Mouse (Mus musculus) heart, embryonic 12.5 days (tissue): ENCODE measurements at regions not wholly inside any gene's neighbourhood (a gene's known extent, or its start where the extent isn't known, plus 50 kb on each side); places are given as distances from the start of the nearest gene placed in this dataset.

Experiments used
- ATAC-seq: fragments of 200-750 bp; cut with Nextera tagmentation; 2 replicates; pipeline ENCODE4 v1.8.0; 2017; ENCODE audit warnings: moderate TSS enrichment, moderate library complexity; ENCODE audit not compliant: insufficient number of reproducible peaks, low FRiP score
- H3K27ac ChIP-seq: fragments of 300-500 bp; sonication (generic); 2 replicates; pipeline ENCODE4 v1.5.1; 2016; ENCODE audit warnings: mild to moderate bottlenecking, moderate library complexity; ENCODE audit not compliant: poor library complexity, severe bottlenecking
- H3K27me3 ChIP-seq: fragments of 300-500 bp; sonication (generic); replicated peaks from 2 replicates; pipeline ENCODE4 v1.6.1; 2016; ENCODE audit warnings: mild to moderate bottlenecking, moderate library complexity
- H3K36me3 ChIP-seq: fragments of 300-500 bp; sonication (generic); 2 replicates; pipeline ENCODE4 v1.6.1; 2016; ENCODE audit warnings: mild to moderate bottlenecking, moderate library complexity
- H3K4me1 ChIP-seq: fragments of 300-500 bp; sonication (generic); replicated peaks from 2 replicates; pipeline ENCODE4 v1.6.1; 2016; ENCODE audit warnings: mild to moderate bottlenecking
- H3K4me2 ChIP-seq: fragments of 300-500 bp; sonication (generic); 2 replicates; pipeline ENCODE4 v1.6.1; 2016; ENCODE audit warnings: mild to moderate bottlenecking, moderate library complexity
- H3K4me3 ChIP-seq: fragments of 300-500 bp; sonication (generic); 2 replicates; pipeline ENCODE4 v1.5.1; 2016; ENCODE audit warnings: mild to moderate bottlenecking
- H3K9ac ChIP-seq: fragments of 300-500 bp; sonication (generic); 2 replicates; pipeline ENCODE4 v1.6.1; 2016; ENCODE audit warnings: mild to moderate bottlenecking, moderate library complexity
- H3K9me3 ChIP-seq: fragments of 300-500 bp; sonication (generic); replicated peaks from 2 replicates; pipeline ENCODE4 v1.6.1; 2016; ENCODE audit warnings: mild to moderate bottlenecking, moderate library complexity
- WGBS: fragments of 180-500 bp; shearing (Covaris S2); methylation state at CpG from one replicate; pipeline ENCODE4 v1.1.7; 2016; 5-methylcytosine and 5-hydroxymethylcytosine counted together

DNA sequence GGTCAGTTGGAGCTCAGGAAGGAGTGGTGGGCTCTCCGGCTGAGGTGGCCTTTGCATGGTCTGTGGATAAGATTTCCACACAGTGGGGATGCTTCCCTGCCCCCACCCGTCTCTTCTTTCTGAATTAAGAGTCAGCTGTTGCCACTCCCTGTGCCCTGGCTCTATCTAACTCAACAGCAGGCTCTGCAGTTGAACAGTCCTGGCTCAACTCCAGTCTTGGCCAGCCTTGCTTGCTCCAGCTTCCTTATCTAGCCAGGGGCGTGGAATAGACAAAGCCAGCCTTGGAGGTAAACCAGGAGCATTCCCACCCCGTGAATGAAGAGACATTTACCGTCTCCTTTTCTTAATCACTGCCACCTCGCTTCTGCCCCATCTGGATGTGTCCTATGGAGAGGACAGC, 89.7 kb downstream of the Mn1 start:
- H3K4me2 ChIP-seq: peak overlapping the region; percentile 22
- peaks cover 48% of the 10 kb centered on the region for H3K4me1 ChIP-seq
- no peaks in the 10 kb centered on the region for H3K9me3 ChIP-seq

DNA sequence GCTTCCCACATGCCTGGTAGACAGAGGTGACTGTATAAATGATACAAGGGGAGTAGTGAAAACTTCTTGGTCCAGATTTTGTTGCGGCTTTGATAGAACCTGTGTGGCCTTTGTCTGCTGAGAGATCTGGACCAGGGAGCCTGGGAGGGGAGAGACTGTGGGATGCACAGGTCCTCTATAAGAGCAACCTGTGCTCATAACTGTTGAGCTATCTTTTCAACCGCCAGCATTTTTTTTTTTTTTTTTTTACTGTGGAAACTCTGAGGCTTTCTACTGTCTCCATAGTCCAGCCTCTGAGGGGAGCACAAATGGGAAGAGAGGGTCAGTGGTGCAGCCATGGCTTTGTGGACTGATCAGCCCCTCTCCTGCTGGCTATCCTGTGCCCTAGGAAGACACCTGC, 90.2 kb downstream of the Mn1 start:
- Histone ChIP-seq H3K9ac (no peak overlapping the region), H3K27ac (peak overlapping the region; percentile 81), H3K9me3 (no peaks in the 10 kb centered on the region), H3K4me2 (no peak overlapping the region), H3K27me3 (no peaks in the 10 kb centered on the region), H3K36me3 (no peaks in the 10 kb centered on the region), H3K4me3 (no peak overlapping the region), H3K4me1 (peaks cover 50% of the 10 kb centered on the region)
- ATAC-seq: no peak
- WGBS: 76% methylated on average over 2 of the region's 2 CpGs

More for the DNA sequence above, 89.7 kb downstream of the Mn1 start:
- H3K27ac ChIP-seq: peak overlapping the region; percentile 81
- no peak overlapping the region for H3K4me3 ChIP-seq
- H3K27me3 ChIP-seq: no peaks in the 10 kb centered on the region
- H3K9ac ChIP-seq: no peak overlapping the region
- ATAC-seq: peak; percentile 62
- WGBS: 18% methylated on average over 6 of the region's 6 CpGs
- no peaks in the 10 kb centered on the region for H3K36me3 ChIP-seq

DNA sequence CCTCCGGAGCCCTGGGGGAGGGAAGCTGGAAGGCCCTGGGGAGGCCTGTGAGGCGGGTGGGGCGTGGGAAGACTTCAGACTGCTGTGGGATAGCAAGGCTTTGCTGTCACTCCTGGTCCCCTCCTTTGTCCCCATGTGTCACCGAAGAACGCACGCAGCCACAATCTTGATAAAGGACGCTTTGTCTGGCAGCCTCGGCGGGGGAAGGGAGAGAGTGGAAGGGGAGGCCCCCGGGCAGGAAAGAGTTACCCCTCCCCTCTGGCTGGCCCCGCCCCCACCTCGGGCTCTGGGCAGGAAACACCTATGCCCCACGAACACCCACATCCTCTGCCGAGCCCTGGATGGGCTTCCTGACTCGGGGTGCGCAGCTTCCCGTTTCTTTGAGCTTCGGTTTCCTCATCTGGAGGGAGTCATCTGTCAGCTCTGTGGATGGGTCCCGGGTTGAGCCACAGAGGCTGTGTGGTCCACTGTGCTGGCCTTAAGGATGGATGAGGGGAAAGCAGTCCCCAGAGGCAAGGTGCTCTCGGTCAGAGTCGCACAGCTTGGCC, 91.9 kb downstream of the Mn1 start:
- Histone ChIP-seq H3K4me2 (peak overlapping the region; percentile 62), H3K4me1 (peaks cover 62% of the 10 kb centered on the region), H3K27me3 (no peaks in the 10 kb centered on the region; the same call in 1 of the 2 replicates), H3K9ac (peak overlapping the region; percentile 29), H3K27ac (peak overlapping the region; percentile 58), H3K4me3 (peak overlapping the region; percentile 25), H3K36me3 (no peaks in the 10 kb centered on the region), H3K9me3 (no peaks in the 10 kb centered on the region)
- WGBS: under 1% methylated on average over 21 of the region's 21 CpGs
- peak; percentile 54 for ATAC-seq

DNA sequence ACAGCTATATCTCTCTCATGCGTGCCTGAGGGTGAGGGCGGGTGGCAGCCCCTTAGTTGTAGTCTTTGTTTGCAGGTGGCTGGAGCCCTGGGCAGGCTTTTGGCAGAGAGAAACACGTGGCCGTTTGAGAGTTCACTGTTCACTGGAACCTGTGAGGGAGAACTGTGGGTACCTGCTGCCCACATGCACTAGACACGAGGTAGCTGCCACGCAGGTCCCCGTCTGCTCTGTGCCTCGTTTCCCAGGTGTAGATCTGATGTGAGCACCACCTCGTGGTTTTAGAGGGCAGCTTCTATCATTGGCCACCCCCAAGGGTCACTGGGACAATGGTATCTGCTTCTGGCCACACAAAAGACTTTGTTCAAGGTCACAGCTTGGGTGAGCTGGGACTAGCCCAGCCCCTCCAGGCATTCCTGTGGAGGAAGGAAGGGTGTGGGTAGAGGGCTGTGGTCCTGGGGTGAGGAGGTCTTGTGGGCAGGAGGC, 92.5 kb downstream of the Mn1 start:
- ATAC-seq: peak; percentile 34
- 5% methylated on average over 9 of the region's 9 CpGs for WGBS
- peaks cover 67% of the 10 kb centered on the region for H3K4me1 ChIP-seq

DNA sequence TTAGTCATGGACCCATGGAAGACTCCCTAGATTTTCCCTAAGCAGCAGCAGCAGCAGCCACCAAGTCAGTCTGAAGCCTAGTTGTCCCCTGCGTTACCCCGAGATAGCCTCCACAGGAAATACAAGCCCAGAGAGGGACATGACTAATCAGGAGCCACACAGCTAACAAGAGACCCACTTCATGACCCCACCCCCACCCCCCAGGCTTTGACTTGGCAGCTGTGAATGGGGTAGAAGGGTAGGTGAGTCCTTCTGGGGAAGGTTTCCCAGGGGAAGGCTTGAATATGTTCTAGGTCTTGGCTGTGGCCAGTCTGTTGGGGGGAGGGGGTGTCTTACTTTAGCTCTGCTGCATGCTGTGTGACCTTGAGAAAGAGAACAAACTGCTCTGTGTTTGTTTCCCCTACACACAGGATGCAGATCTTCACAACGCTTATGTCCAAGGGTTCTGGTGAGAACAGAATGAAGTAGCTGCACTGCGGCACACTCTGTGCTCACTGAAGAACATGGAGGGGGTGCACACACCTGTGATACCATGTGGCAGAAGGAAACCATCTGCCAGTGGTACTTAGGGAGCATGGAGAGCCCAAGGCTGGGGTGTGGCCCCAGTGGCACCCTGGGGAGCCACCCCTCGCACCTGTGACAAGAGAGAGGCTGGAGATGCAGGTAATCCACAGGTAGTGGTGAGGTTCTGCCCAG, 93.2 kb downstream of the Mn1 start:
- Histone ChIP-seq H3K4me1 (peaks cover 67% of the 10 kb centered on the region), H3K4me3 (no peak overlapping the region), H3K4me2 (no peak overlapping the region), H3K9me3 (no peaks in the 10 kb centered on the region), H3K27ac (peak overlapping the region; percentile 52; the same call in 1 of the 2 replicates), H3K27me3 (no peaks in the 10 kb centered on the region; the same call in 1 of the 2 replicates), H3K36me3 (no peaks in the 10 kb centered on the region), H3K9ac (no peak overlapping the region)
- WGBS: 59% methylated on average over 5 of the region's 5 CpGs
- no peak for ATAC-seq

More for the DNA sequence above, 92.5 kb downstream of the Mn1 start:
- H3K9me3 ChIP-seq: no peaks in the 10 kb centered on the region
- H3K9ac ChIP-seq: peak overlapping the region; percentile 29
- peak overlapping the region; percentile 25 for H3K4me3 ChIP-seq
- H3K4me2 ChIP-seq: peak overlapping the region; percentile 62
- H3K27me3 ChIP-seq: no peaks in the 10 kb centered on the region; the same call in 1 of the 2 replicates
- H3K27ac ChIP-seq: peak overlapping the region; percentile 52
- no peaks in the 10 kb centered on the region for H3K36me3 ChIP-seq

DNA sequence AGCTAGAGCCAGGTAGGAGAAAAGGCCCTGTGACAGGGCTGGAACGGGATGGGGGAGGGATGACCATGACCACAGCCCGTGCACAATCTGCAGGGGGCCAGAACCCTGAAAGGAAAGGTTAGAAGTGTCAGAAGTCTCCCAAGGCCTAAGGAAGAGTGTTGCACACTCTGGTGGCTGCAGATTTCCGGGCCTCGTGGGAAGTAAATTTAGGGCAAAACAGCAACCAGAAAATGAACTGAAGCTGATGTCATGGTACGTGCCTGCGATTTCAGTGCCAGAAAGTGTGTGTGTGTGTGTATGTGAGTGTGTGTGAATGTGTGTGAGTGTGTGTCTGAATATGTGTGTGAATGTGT, 93.7 kb downstream of the Mn1 start:
- 73% methylated on average over 6 of the region's 6 CpGs for WGBS
- H3K36me3 ChIP-seq: no peaks in the 10 kb centered on the region
- H3K4me2 ChIP-seq: no peak overlapping the region
- H3K4me1 ChIP-seq: peaks cover 66% of the 10 kb centered on the region
- ATAC-seq: no peak
- H3K9ac ChIP-seq: no peak overlapping the region
- no peaks in the 10 kb centered on the region; the same call in 1 of the 2 replicates for H3K27me3 ChIP-seq
- no peak overlapping the region for H3K27ac ChIP-seq
- H3K4me3 ChIP-seq: no peak overlapping the region
- no peaks in the 10 kb centered on the region for H3K9me3 ChIP-seq

DNA sequence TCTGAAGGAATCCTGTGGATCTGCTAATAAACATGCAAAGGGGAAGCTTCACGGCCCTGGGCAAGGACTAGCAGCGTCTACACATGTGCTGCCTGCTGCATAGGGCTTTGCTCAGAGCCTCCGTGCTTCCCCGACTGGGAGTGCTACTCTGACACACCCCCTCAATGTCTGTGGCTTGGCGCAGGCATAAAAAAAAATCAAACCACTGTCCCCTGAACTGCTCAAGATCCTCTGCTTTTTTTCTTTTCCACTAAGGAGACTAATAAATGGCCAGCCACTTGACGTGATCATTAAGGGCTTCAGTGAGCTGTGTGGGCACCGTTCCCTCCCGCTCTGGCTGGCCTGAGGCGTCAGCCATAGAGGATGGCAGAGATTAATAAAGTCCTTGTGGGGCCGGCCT, 94.8 kb downstream of the Mn1 start:
- no peaks in the 10 kb centered on the region for H3K9me3 ChIP-seq
- no peak overlapping the region for H3K9ac ChIP-seq
- H3K4me2 ChIP-seq: no peak overlapping the region

DNA sequence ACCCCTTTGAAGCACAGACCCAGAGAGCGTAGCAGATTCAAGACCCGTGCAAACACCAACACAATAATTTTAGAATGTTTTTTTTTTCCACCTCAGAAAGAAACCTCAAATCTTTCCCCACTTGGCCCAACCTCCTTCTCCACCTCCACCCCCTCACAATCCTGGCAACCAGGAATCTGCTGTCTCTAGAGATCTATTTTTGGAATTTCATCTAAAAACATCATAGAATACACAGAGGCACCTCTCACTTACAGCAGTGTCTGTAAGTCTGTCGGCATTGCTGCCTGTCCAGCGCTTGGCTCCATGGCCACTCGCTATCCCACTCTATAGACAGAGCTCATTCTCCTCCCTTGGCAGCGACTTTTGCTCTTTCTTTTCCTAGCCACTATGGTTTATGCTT, 96.8 kb downstream of the Mn1 start:
- 69% methylated on average over 6 of the region's 6 CpGs for WGBS
- ATAC-seq: no peak
- Histone ChIP-seq H3K27me3 (no peaks in the 10 kb centered on the region; the same call in 1 of the 2 replicates), H3K9me3 (no peaks in the 10 kb centered on the region), H3K4me3 (no peak overlapping the region), H3K27ac (0 out of 2 replicates have a peak overlapping the region, but pooled peaks have one; percentile 8), H3K9ac (no peak overlapping the region), H3K36me3 (no peaks in the 10 kb centered on the region), H3K4me2 (no peak overlapping the region), H3K4me1 (peaks cover 50% of the 10 kb centered on the region)

More for the DNA sequence above, 94.8 kb downstream of the Mn1 start:
- WGBS: 41% methylated on average over 10 of the region's 10 CpGs
- no peaks in the 10 kb centered on the region; the same call in 1 of the 2 replicates for H3K27me3 ChIP-seq
- peaks cover 60% of the 10 kb centered on the region for H3K4me1 ChIP-seq
- no peak for ATAC-seq
- H3K27ac ChIP-seq: no peak overlapping the region
- no peaks in the 10 kb centered on the region for H3K36me3 ChIP-seq
- no peak overlapping the region for H3K4me3 ChIP-seq

DNA sequence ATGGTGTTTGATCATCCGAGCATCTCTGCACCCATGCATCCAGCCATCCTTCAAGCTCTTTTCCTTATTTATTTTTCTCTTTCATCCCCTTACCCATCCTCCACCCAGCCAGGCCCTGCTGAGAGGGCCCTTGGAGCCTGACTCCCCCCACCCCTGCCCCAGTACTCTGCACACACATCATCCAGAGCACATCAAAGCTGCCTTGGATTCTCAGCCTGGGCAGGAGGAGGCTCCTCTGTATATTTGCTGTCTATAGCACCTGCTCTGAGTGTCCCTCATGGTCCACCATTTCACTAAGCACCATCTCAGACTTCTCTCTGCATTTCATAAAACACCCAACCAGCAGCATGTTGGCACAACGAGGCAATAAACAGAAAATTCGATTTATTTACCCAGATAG, 101.9 kb downstream of the Mn1 start:
- Histone ChIP-seq H3K27ac (0 out of 2 replicates have a peak overlapping the region, but pooled peaks have one; percentile 11), H3K4me2 (no peak overlapping the region), H3K36me3 (no peaks in the 10 kb centered on the region), H3K9me3 (no peaks in the 10 kb centered on the region), H3K9ac (no peak overlapping the region), H3K27me3 (peaks cover 2% of the 10 kb centered on the region), H3K4me3 (no peak overlapping the region), H3K4me1 (peaks cover 40% of the 10 kb centered on the region)
- 49% methylated on average over 3 of the region's 3 CpGs for WGBS
- ATAC-seq: no peak

DNA sequence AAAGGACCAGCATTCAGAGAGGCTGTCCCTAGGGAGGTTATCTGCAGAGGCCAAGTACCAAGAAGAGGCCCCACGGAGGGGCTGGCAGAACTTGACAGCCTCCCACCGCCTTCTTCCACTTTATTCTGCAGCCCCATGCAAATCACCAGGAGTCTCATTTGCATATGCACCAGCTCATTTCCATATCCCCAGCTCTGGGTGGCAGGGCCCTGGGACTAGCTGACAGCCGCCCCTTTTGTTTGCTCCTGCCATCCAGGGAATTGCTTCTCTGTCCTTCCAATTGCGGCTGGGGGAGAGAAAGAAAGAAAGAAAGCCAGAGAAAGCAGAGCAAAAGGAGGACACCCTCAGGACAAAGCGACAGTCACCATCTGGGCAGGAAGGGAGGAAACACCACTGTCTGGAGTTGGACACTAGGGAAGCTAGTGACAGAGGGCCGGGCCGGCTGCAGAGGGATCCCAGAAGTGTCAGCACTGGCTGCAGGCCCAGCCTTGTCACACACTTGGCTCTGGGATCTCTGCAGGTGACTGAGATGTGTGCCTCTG, 102.4 kb downstream of the Mn1 start:
- 10% methylated on average over 7 of the region's 7 CpGs for WGBS
- no peak overlapping the region for H3K9ac ChIP-seq
- peak overlapping the region; percentile 29; the same call in 1 of the 2 replicates for H3K4me2 ChIP-seq
- H3K4me1 ChIP-seq: peaks cover 35% of the 10 kb centered on the region
- no peaks in the 10 kb centered on the region for H3K9me3 ChIP-seq
- no peaks in the 10 kb centered on the region for H3K36me3 ChIP-seq
- H3K27ac ChIP-seq: peak overlapping the region; percentile 41; the same call in 1 of the 2 replicates
- H3K4me3 ChIP-seq: no peak overlapping the region
- H3K27me3 ChIP-seq: peaks cover 4% of the 10 kb centered on the region
- ATAC-seq: 0 out of 2 replicates have a peak, but pooled peaks have one; percentile 50

DNA sequence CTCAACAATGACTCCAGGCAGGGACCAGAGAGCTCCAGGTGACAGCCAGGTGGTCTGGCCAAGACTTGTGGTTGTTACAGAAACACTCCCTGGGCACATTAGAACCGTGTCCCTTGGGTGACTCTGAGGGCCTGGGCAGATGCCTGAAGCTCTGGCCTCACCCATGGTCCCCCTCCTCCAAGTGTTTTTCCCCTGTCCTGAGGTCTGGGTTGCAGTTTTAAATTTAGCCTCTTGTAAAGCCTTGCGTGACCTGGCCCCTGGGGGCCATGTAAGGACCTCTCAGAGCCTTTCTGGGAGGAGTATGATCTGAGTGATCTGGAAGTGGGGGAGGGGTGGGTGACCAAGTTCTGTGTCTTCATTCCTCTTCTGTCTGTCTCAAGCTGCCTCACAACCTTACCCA, 104.7 kb downstream of the Mn1 start:
- ATAC-seq: no peak
- H3K27ac ChIP-seq: no peak overlapping the region
- peaks cover 30% of the 10 kb centered on the region for H3K4me1 ChIP-seq
- H3K27me3 ChIP-seq: peaks cover 19% of the 10 kb centered on the region
- H3K4me3 ChIP-seq: no peak overlapping the region
- H3K36me3 ChIP-seq: no peaks in the 10 kb centered on the region
- H3K9ac ChIP-seq: 0 out of 2 replicates have a peak overlapping the region, but pooled peaks have one; percentile 0
- whole genome bisulfite sequencing: 59% methylated on average over 2 of the region's 2 CpGs
- no peak overlapping the region for H3K4me2 ChIP-seq
- H3K9me3 ChIP-seq: no peaks in the 10 kb centered on the region
